Mouse (Mus musculus): ENCODE measurements around the gene Mcm2. TPM values are rescaled to one million over a fixed set of nuclear protein-coding genes. Genes with fewer than 3 reads are reported as not detected.

Mcm2 gene
- total RNA-seq, 1 experiment from 2014 or later, result 60.2 TPM

DNA sequence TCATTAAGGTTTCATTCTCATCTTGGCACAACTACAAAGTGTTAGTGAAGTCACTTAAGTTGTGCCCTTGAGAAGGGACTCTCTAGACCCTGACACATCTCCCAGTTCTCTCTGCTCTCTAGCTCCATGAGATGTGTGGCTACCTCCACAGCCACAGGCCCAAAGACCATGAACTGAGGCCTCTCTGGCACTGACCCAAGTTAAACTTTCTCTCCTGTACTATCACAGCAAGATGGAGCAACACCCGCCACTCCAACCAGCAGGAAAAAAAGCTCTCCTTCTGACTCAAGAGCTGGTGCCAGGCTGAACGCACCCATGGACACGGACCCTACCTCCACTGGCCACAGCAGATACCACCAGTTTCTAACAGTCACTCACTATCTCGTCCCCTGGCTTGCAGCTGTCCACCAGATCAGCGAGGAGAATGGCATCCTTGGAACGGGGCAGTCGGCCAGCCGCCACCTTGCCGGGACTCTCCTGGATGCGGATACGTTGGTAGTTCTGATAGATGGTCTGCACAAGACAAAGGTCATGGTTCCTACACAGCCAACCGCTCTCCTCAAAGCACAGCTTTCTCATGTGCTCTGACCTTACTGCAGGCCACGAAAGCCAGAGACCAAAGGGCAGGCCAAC is 9.1 kb downstream of the Mcm2 start:
- peak; percentile 49 for DNase-seq

DNA sequence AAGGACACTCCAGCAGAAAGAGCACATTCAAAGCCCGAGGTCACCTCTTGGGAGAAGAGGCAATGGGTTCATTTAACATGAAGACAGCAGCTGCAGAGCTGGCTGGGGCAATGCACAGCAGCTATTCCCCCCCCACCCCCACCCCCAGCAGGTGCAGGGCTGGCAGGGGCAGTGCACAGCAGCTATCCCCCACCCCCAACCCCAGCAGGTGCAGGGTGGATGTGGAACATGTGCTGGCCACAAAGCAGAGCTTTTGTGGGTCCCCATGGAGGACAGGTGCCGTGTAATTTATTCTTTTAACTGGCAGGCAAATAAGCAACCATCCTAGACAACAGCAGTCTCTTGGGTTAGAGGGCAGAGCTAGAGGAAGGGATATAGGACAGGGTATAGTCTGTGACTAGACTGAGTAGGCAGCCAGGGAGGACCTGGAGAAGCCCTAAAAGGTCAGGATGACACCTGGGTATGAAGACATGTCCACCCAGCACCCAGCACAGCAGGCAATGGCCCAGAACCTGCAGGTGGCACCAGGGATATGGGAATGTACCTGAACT is 12.1 kb downstream of the Mcm2 start:
- DNase-seq, result no peak

DNA sequence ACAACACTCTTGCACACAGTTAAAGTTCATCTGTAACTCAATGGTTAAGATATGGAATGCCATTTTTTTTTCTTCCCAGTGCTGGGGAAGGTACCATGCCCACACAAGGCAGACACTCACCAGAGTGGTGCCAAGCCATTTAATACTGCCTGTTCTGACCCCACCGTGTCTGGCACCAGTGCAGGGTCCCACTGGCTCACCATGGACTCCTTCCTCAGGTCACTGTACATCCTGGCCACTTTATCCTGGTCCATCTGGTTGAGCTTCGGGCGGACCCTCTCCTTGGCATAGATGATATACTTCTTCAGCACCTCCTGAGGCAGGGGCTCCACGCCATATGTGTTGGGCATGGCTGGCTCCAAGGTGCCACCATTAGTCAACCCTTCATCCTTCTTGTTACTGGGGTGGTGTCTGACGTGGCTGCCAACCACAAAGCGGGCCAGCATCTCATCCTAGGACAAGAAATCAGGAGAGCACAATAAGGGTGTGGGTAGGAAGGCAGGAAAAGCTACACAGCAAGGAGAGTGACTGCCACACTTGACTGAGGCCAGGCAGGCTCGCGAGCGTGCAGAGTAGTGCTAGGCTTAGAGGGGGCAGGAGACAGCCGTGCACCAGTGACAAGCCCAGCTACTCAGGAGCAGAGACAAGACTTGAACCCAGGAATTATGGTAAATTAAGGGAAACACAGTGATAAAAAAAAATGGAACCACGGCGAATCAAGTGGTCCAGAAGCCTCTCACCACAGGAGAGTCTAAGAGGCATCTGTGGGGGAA is 12.8 kb downstream of the Mcm2 start:
- DNase-seq, result no peak

DNA sequence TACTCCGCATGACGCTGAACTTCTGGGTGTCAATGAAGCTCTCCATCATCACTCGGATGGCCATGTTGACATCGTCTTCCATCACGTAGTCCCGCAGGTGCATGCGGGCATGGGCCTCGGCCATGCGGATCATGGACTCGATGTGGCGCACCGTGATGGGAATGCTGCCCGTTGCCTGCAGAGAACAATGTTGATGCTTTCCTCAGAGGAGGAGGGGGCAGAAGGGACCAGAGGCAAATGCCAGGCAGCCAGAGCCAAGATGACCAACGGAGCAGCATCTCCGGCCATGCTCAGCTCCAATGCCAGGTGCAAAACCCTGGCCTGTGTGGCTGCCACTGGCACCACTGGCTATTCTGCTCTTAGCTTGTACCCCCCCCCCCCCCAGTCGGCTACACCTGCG is 13.9 kb downstream of the Mcm2 start:
- DNase-seq, result no peak

DNA sequence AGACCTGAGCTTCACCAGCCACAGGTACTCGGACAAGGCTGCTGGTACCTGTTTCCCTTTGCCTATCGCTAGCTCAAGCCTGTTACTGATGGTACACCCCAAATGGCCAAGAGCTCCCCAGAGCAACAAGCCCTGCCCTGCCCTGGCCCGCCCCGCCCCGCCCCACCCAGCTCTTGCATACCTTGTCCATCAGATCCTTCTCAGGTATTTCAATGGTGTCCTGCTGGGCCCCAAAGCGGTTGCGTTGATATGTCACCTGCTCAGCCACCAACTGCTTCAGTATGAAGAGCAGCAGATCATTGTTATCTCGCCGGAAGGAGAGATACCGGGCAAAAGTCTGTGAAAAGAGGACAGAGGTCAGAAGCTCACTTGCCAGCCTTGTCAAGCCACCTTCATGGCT is 14.4 kb downstream of the Mcm2 start:
- no peak for DNase-seq

DNA sequence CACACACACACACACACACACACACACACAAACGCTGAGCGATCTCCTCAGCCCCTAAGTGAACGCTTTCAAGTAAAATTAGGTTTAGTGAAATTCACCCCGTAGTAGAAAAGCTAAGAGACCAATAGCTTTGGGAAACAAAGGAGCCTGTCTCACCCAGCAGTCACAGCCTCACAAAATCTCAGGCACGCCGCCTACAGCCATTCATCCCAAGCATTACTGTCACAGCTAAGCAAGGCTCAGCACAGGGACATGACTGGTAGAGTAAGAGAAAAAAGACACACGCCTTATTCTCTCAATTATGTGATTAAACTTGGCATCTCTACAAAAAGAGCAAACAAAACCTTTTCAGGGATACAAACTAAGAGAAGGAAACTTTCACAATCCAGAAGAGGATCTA is 17.2 kb downstream of the Mcm2 start:
- no peak for DNase-seq

DNA sequence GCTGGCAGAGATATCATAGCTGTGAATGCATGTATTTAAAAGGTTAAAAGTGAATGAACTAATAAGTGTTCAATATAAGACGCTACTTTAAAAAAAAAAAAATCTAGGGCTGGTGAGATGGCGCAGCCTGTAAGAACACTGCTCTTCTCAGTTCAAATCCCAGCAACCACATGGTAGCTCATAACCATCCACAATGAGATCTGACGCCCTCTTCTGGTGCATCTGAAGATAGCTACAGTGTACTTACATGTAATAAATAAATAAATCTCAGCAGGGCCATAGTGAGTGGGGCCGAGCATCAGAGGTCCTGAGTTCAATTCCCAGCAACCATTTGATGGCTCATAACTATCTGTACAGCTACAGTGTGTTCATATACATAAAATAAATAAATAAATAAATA is 19.1 kb downstream of the Mcm2 start:
- no peak for DNase-seq

DNA sequence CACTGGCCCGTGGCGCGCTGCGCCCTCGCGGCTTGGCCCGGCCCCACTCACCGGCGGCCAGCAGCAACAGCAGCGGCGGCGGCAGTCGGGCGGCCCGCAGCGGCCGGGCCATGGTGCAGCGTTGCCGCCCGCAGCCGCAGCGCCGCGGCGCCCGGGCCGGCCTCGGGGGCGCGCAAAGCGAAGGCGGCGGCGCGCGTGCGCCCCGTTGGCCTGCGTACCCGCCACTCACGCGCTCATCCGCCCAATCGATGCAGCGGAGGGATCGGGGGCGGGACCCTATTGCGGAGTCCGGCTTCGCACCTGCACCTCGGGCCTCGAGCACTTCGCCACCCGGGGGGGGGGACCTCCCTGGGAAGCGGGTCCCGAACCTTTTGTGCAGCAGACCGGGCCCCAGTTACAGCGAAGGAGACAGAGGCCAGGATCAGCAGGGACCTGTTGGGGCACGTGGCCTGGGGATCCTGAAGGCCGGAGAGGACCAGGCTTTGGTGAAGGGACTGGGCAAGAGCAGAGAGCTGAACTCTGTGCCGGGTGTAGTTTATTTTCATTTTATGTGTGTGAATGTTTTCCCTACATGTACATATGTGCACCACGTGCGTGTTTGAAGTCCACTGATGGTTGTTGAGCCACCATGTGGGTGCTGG is 23.6 kb downstream of the Mcm2 start, which contains the start of gene Podxl2:
Podxl2 (minus strand) TSS at position 177 of the 641 bp plus-strand sequence.
- DNase-seq, result peak; percentile 91

DNA sequence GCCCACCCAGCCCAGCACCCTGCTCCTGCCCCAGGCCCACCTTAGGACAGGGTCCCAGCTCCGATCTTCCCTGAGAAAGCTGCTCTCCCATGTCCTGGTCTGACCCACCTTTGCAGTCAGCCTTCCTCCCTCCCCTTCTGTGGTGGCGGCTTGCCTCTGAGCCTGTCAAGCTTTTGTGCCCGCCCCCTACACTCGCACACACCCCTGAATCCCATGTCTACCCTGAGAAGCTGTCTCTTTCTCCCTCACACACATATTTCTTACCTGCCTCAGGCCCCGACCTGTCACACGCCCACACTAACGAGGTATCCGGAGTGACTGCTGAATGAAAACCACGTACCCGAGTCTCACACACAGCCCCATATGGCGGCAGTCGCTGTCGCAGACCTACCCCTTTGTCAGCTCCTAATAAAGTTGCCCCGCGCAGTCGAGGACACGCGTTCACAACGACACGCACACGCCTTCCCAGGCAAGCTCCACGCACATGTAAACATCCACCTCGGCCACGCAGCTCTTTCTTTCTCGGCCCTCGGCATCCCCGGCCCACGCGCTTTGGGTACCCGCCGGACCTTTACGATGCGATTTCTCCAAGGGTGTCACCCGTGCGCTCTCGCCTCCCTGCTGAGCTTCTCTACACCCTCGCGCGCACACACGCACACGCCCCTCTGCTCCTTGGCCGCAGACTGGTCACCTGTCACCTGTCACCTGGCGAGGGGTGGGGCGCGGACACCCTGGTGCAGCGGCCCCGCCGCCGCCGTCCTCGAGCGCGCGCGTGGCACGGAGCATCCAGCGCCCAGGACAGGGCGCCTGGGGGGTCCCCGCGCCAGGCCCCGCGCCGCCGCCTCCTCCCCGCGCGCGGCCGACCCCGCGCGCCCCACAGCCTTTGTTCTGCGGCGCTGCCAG is 24.4 kb downstream of the Mcm2 start:
- peak; percentile 34 for DNase-seq

DNA sequence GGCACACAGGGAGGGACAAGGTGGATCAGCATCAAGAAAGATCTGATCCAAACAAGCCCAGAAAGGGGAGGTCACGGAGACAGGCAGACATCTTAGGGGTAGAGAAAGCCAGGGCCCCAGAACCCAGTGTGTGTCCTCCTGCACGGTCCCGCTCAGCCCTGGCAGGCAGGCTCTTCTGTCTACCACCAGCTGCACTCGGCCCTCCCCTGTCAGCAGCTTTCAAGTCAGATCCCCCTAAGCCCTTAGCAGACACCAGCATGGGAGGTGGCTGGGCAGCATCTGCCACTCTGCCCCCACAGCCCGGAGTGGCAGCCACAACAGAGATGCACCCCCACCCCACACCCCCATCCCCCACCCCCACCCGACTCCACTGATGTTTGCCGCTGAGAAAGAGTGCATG is 25.8 kb downstream of the Mcm2 start:
- no peak for DNase-seq

DNA sequence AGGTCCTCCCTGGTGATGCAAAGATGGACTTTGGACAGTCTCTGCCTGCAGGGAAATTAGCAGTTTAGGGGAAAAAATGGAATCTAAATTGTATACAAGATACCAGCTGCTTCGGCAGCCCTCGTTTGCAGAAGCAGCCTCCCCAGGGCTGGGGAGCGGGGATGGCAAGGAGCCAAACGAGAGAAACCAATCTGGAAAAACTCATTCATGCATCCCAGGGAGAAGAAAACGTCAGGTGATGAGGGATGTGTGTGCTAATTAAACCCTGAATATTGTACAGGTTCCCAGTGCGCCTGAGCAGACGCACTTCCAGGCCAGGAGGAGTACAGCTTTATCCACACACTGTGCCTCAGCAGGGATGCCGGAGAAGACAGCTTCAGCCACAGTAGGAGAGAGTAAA is 27.0 kb downstream of the Mcm2 start:
- DNase-seq, result no peak

DNA sequence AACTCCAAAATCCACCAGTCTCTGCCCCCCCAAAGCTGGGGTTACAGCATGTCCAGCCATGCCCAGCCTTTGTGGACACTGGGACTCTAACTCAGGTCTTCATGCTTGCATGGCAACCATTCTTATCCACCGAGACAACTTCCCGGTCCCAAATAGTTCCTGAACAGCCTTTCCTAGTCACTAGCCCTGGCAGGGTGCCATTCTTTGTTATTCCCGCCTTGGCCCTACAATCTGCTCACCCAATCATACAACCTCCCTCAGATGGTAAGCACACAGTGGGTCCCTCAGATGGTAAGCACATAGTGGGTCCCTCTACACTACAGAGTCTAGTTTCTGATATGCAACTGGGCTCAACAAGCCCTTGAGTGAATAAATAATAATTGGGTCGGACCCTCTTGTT is 28.0 kb downstream of the Mcm2 start:
- no peak for DNase-seq

DNA sequence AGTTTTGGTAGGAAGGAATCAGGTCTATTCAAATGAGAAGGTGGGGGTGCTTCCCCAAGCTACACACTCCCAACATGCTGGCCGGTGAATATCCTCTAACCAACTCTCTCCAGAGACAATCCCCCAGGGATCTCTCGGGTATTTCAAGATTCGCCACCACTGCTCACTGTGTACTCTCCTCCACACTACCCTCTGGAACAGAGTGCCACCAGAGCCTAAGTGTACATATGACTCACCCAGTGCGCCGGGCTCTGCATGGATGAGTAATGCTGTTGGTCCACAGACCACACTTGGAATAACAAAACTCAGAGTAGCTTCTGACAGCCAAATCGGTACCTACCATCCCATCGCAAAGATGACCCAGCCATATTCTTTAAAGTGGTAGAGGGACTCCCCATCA is 29.1 kb downstream of the Mcm2 start:
- peak; percentile 76 for DNase-seq

DNA sequence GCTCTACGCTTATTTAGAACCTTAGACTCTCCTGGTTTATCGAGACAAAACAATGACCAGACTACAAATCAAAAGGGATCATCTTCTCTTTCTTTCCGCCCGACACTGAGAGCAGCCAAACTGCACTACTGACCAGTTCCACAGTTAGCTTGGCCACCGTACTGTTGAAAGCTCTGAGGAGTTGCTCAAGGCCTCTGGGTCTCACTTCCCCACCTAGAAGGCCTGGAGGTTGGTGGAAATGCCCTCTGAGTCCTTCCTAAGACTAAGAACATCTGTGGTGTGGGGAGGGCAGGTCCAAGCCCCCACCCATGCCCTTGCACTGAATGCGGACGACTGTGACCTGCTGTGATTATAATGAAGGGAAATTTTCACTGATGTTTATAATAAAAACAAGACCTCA is 32.9 kb downstream of the Mcm2 start:
- DNase-seq, result no peak

DNA sequence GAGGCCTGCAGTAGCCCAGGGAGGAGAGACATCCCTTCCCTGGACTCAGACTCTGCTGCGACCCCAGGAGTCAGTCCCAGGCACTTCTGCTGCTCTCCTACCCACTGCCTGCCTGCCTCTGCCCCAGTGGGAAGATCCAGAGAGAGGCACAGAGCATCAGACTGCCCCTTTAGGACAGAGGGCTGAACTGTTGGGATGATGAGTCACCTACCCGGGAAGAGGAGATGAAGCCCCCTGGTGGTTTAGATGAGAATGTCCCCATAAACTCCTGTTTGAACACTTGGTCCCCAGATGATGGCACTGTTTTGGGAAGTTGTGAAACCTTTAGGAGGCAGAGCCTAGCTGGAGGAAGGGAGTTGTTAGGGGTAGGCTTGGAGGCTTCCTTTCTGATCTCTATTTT is 37.7 kb downstream of the Mcm2 start:
- peak; percentile 69 for DNase-seq

DNA sequence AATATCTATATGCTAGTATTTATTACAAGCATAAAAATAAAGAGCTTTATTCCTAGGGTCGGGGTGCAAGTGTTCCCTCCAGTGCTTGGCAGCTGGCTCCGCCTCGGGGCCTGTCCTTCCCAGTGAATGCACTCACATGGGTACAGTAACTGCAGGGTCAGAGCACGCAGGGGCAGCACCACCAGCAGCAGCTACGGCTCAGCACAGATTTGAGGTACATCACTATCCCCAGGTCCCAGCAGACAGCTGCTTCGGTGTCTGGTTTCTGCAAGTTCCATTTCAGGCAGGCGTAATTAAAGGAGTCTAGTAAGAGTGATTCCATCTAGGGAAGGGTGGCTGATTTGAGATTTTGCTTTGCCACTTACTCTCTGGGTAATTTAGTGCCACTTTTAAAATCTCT is 40.2 kb downstream of the Mcm2 start:
- no peak for DNase-seq

DNA sequence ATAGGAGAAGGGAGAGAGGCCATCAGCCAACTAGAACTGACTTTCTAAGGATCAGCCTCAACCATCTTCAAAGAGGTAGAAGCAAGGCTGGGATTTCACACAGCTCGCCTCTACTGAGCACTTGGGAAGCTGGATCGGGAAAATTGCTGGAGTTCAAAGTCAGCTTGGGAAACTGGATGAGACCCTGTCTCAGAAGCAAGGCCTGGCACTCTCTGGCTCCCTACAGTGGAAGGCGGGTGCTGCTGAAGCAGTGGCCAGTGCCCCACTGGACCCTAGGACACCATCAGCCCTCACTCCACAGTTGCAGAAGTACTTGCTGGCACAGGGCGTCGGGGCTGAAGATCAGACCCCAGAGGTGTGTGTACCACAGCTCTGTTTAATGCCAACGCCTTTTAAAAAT is 40.8 kb downstream of the Mcm2 start:
- no peak for DNase-seq

DNA sequence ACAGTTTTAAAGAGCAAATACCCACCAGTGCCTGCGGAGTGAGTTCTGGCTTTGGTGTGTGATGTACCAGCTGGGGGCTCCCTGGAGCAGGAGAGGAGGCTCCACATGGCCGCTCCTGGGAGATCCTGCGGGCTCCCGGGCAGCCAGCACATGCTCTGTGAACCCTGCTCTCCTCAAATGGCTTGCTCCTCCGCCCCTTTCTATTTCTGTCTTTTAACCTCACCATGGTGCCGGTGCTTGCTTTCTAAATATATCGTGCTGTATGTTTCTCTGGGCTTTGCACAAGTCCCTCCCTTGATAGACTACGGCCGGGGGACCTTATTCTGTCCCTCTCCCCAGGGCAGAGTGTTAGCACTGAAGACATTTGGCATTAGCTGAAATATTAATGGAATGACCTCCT is 41.3 kb downstream of the Mcm2 start:
- peak; percentile 63 for DNase-seq

DNA sequence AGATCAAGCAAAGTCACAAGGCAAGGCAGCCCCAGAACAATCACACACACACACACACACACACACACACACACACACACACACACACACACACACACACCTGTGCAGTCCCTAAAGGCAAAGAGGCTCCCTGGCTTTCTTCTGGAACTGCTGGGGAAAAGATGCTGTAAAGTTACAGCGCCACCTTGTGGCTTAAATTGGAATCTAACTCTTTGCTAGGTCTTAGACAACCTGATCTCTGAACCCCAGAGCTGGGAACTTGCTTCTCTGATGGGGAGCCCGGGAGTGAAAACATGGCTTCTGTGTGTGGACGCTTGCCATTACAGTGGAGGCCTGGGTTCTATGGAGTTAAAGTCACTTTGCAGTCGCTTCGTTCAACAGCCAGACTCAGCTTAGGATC is 42.9 kb downstream of the Mcm2 start:
- peak; percentile 81 for DNase-seq

DNA sequence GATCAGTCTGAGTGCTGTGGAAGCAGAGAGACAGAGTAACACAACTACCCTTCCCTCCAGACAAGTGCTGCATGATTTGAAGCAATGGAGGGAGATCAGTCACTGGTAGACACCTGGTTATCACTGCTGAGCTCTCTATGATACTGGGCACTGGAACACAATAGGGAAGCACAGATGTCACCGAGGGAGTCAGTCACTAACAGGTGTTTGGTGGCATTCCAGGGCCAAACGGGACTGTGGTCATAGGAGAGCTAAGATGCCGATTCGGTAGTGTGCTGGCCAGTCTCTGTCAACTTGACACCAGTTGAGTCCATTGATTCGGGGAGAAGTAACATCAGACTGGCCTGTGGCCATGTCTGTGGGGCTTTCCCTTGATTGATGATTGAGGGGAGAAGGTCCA is 44.1 kb downstream of the Mcm2 start:
- DNase-seq, result no peak

DNA sequence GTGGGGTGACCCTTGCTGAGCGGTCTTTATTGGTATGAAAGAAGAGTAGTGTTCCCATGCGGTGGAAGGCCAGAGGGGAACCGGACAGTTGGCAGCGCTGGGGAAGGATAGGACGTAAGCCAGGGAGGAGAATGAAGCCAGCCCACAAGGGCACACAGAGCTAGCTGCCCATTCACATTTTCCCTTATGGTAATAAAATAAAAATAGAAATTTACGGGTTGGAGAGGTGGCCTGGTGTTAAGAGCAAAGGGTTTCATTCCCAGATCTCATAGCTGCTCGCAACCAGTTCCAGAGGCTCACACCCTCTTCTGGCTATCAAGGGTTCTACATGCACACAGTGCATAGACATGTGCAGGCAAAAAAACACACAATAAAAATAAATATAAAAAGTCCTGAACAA is 48.5 kb downstream of the Mcm2 start:
- DNase-seq, result no peak

DNA sequence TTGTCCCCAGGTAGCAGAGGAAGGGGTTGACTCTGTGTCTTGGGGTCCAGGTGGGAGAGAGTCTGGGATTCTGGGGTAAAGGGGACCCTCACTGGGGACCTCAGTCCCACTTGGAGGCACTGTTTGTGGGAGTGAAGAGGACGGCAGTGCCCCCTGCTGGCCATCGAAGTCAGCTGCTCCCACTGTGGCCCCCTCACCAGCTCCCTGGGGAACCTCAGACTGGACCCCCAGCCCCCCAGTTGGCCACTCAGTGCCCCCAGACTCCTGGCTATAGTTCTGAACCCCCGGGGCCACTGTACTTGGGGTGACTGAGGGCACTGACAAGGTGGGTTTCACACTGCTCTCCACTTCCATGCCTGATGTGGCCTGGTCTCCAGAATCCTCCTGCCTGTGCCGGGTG is 49.3 kb downstream of the Mcm2 start:
- DNase-seq, result peak; percentile 52
